Mouse (Mus musculus) midbrain, embryonic 10.5 days (tissue): ENCODE data around the gene Osbpl8. TPM values are rescaled to one million over a fixed set of nuclear protein-coding genes. Genes with fewer than 3 reads are reported as not detected.

Experiments
- polyA plus RNA-seq: library from polyadenylated mRNA; unstranded; fragments of >200 nt; fragmentation: Nextera tagmentation; extraction: Ambion mirVana; gene quantifications from 2 replicates; pipeline ENCODE4 v1.2.1, GENCODE M21; 2016

The Osbpl8 gene
- polyA plus RNA-seq, 1 experiment from 2014 or later: 7.6 TPM

Other genes starting within 250 kb of the Osbpl8 start
- 172 and 183 TPM in 2 replicates for gene Csrp2, start 245.0 kb upstream of the Osbpl8 start, polyA plus RNA-seq
- gene Zdhhc17, start 154.6 kb upstream of the Osbpl8 start, polyA plus RNA-seq: 28.9 and 32.1 TPM in 2 replicates
- 6.8 and 7.7 TPM in 2 replicates for gene Bbs10, start 133.9 kb downstream of the Osbpl8 start, polyA plus RNA-seq